Mouse (Mus musculus) G1E-ER4 (cell line): ENCODE results near the gene Plgrkt. TPM values are rescaled to one million over a fixed set of nuclear protein-coding genes. Genes with fewer than 3 reads are reported as not detected.

Source experiments
- GATA1 ChIP-seq: IDR thresholded peaks from one replicate; pipeline ENCODE4 v1.8.0; 2012; ENCODE audit warnings: low read length, inconsistent platforms
- polyA plus RNA-seq: library from polyadenylated mRNA; stranded (reverse); fragments of >175 nt; gene quantifications from 2 replicates; pipeline ENCODE4 v1.2.3, GENCODE M21; 2012

Plgrkt gene
- polyA plus RNA-seq, result 28.7 and 36.9 TPM in 2 replicates

DNA sequence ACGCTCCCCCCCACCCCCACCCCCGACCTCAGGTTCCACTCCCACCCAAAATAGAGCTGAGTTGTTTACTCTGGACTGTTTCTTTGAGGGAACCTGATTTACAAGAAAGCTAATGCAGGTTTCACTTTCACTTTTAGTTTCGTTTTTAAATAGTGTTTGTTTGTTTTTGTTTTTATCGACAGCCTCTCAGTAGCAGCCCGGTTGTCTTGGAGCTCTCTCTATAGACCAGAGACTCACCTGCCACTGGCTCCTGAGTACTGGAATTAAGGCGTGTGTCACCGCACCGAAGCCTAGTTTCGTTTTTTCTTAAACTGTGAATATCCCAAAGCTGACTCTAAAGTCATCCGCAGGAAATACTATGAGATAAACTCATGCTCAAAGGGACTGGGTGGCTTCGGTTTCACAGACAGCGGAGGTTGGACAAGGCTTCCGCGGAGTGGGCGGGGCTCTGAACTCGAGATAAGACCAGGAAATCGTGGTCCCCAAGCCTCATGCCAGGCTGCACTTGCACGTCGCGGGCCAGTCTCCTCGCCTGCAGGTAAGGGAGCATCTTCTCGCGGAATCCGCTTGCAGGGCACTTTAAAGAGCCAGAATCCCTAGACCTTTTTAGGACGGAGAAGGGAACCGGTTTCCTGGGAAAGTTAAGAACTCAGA lies at the start of gene Plgrkt, which contains the start of gene Cd274:
Plgrkt (minus strand) TSS at position 422 of the 654 bp plus-strand sequence.
Cd274 (plus strand) TSS at position 487 of the 654 bp plus-strand sequence.
- TF ChIP-seq GATA1, result no peak

DNA sequence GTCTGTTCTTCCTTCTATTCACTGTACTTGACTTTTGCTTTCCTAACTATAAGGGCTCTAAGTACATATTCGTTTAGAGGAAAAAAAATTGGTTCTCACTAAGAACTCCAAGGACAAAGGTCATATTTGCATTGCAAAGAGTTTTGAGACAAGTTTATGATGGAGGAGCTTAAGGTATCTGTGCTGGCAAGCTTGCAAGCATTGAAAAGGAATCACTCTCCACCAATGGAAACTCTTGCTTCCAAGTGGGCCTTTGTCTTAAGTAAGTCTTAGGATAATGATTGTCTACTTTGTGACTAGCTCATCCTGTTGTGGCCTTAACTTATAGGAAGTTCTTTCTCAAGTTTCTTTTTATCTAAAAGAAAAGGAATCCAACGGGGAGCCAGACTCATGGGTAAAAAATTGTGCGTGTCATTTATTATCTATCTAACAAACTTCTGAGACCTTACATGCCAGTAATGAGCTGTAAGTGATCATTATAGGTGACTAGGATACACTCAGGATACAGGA lies 49.3 kb upstream of the Plgrkt start:
- TF ChIP-seq GATA1, result no peak

DNA sequence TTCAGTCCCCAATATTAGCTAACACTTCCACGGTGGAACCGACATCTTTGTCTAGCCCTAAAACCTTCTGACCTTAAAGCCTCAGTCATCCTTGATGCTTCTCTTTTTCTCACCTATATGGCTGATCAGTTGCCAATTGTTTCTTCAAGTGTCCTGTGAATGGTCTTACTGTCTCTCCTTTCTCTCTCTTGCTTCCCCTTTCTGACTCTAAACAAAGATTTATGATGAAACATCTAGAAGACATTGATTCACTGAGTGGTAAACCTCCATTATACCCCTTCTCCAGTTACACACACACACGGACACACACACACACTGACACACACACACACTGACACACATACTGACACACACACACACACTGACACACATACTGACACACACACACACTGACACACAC lies 47.3 kb upstream of the Plgrkt start:
- TF ChIP-seq GATA1, result no peak

DNA sequence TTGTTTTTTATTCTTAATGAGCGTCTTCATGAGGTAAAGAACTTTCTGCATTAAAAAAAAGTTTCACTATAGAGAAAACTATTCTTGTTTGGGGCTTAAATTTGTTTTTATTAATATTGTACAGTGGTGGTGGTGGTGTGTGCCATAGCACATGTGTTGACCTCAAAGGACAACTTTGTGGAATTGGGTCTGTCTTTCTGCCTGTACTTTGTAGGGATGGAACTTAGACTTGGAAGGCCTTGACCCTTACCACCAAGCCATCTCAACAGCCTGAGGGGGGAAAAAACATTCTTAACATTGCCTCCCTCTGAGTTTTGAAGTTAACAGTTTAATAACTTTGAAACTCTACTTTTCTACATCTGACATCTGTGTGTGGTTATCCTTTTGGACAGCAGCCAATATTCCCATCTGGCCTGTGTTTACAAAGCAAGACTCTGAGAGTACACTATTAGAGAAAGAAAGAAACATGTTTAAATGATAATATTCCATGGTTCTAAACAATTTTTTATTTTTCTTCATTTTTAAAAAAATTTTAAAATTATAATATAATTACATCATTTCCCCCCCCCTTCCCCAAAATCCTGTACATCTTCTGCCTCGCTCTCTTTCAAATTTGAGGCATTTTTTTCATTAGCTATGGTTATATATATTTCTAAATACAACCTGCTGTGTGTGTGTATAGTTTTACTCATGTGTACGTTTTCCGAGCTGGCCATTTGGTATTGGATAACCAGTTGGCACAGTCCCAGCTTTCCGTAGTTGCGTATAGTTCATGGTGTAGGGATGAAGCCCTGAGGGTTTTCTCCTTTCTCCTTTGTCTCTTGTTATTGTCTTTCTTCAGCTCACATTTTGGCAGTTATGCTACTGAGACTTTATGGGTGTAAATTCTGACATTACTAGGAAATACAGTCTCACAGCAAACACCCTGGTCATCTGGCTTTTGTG lies 45.6 kb upstream of the Plgrkt start:
- no peak for TF ChIP-seq GATA1

DNA sequence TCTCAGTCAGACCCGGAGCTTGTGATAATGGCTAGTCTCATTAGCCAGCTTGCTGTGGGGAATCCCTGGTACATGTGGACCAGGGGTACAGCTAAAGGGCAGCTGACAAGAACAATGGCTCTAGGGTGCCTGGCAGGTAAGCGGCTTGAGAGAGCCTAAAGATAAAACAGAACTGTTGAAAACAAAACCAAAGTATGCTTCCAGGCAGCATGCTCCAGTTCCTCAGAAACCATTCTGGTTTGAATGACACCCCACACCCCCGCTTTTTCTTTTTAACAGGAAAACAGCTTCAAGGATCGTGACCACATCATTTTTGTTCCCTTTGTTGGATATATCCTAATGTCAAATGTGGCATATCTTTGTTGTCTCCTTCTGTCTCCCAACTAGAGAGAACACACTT lies 43.4 kb upstream of the Plgrkt start, which contains the start of gene Pdcd1lg2:
Pdcd1lg2 (plus strand) TSS at position 301 of the 400 bp plus-strand sequence.
- TF ChIP-seq GATA1, result no peak

DNA sequence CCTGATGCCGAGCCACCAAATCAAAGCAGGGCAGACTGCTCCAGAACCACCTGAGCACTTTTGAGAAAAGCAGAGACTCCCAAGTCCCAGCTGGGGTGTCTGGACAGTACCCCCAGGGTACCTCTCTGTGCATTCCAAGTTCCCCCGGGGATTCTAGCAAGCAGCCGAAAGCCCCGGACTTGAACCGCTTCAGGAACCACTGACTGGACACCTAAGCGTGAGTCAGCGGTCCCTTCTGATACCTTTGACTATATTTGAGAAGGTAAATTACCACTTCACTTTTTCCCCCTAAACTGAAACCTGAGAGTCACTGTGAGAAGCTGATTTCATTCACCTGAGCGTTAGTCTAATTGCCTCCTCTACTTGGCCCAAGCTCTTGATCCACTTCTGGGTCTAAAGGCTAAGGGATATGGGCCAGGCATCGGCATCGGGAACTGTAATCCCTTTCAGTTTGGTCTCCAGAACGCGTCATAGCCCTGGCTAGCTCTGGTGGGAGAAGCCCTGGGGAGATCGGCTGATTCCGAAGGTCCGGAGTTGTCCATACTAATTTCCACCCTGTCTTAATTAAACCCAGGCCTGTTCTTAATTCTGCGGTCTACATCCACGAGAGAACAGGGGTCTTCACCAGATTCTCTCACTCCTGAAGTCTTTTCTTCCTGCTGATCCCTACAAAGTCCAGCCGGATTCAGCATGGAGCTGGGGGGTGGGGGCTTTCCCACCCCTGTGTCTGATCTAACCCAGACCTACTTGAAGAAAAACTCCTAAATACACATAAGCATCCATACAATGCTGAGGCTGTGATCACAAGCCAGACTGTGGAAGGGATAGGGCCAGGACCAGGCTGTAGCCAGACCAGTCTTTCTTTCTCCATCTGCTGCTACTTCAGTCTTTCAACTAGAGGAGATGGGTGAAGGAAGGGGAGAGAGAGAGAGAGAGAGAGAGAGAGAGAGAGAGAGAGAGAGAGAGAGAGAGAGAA lies 39.1 kb upstream of the Plgrkt start:
- TF ChIP-seq GATA1, result no peak

DNA sequence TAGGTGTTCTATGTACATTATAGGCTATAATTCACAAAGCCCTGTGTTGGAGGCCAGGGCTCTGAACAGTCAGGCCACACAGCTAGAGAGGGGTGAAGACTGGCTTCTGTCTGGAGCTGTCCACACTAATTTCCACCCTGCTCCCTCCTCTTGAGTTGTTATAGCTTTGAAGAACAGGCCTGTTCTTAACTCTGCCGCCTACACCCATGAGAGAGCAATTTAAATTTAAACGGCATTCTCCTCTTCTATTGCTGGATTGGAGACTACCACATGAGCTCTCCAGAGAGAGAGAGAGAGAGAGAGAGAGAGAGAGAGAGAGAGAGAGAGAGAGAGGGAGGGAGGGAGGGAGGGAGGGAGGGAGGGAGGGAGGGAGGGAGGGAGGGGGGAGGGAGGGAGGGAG lies 38.2 kb upstream of the Plgrkt start:
- no peak for TF ChIP-seq GATA1

DNA sequence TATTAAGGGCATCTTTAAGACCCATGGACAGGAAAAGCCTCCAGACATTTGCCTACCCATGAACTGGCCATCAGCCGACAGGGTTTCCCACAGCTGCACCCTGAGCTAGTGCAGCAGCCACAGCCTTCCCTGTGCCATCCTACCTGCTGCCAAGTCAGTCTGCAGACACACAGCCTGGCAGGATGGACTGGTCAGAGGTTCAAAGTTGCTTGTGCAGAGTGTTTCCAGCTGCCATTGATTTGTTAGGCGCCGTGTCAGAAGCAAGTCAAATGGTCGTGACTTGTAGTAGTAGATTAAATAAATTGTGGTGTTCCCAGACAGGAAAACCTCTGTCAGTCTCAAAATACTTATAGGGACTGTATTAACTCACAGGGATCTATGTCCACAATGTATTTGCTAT lies 36.1 kb upstream of the Plgrkt start:
- no peak for TF ChIP-seq GATA1

DNA sequence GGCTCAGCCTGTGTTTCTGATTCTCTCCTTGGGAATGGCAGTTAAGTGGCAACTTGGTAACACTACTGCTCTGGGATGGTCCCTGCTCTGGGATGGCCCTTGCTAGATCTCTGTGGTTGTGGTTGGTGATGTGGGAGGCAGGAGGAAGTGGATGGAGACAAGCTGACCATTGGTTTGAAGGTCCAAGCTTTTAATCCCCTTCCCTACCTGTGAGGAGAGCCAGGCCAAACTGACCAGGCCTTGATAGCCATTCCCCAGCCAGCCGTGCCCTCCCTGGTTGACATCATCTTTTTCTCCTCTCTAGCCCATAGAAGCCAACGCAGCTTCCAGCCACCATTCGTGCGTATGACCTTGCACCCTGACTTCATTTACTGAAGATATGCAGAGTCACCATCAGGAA lies 35.4 kb upstream of the Plgrkt start:
- TF ChIP-seq GATA1, result no peak

DNA sequence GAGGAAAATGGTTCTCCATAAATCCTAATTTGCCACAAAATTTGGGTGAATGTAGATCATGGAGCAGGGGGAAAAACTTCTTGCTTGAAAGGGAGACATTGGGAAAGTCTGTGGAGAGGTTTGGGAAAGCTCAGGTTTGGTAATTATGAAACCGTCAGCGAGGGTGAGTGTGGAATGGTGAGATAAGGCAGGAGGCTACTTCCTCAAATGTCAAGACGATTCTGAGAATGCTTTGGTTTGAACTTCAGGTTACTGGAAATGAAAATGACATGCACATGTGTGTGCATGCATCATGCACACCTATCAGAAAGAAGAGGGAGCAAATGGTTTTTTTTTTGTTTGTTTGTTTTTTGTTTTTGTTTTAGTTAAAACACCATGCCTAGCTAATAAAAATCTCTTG lies 33.3 kb upstream of the Plgrkt start:
- no peak for TF ChIP-seq GATA1

DNA sequence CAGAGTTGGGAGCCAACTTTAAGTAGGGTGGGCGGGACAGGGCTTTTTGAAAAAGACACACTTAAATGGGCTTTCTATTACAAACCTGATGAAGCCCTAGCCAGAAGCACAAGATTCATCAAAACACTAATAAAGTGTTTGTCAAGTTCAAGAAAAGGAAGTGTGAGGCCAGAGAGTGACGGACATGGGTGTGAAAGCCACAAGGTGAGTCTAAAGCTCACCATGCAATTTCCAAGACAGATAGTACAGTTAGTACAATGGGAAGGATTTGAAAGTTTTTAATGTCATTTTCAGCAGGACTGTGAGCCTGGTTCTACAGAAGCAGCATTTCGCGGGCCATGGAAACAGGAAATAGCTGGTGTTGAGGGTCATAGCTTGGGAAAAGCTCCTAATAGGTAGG lies 32.6 kb upstream of the Plgrkt start:
- no peak for TF ChIP-seq GATA1

DNA sequence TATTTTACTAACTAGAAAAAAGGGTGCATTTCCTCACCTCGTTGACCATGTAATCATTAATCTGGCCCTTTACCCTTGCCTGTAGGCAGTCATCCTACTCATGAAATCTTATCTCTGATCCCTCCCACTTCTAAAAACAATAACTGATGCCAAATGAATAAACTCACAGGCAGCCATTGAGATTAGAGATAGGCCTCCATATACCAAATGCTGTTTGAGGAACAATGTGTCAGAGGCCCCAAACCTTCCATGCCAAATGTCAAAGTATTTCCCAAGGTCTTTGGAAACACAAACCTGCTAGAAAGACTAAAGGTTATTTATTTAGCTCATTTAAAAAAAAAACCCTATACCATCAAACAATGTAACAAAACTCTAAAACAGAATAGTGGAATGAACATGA lies 29.2 kb upstream of the Plgrkt start:
- no peak for TF ChIP-seq GATA1

DNA sequence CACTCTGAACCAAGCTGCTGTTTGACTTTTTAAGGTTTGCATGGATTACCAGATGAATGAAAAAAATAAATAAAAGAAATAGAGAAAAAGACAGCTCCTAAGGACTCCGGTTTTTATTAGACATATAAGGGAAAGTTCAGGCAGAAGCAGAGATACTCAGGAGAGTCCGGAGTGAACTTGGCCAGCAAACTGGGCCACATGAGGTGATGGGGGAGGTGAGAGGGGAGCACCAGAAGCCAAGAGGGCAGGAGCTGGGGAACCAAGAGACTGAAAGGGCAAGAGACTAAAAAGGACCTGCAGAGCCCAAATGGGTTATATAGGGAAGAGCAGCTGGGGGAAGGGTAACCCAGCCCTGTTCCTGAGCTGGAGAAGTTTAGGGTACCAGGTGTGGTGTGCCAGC lies 27.5 kb upstream of the Plgrkt start:
- no peak for TF ChIP-seq GATA1

DNA sequence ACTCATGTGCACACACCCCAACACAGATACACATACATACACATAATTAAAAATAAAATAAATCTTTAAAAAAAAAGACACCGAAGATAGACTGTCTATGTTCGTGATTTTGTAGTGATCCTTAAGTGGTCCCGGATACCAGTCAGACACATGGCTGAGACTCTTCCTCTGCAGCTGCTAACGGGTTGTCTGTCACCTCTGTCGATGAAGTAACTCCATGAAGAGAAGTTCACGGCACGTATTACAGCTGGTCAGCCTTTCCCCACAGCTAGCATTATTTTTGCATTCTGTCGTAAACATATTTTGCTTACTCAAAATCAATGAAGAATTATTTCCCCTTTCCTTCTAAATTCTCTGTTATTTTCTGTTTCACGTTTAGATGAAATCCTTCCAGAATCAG lies 26.1 kb upstream of the Plgrkt start:
- no peak for TF ChIP-seq GATA1

DNA sequence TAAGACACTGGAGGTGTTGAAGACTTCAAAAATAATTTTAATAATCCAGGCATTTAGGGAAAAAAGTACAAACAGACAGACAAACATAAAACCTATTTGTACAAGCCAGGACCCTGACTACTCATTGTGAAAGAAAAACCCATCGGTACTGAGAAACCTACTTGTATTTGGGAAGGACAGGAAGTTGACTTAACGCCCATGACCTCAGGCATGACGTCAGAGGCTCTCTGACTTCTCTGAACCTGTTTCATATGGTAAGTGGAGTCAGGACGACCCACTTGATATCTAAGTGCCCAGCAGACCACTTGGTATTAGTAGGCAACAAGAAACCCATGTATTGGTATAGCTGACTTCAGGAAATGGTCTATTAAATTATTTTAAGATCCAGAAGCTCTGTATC lies 24.1 kb upstream of the Plgrkt start:
- TF ChIP-seq GATA1, result no peak
